Mouse (Mus musculus) embryonic stem cell, embryonic (primary cell): Measurements from ENCODE around the gene Snd1.

Experiments
- CTCF ChIA-PET, 4 experiments: fragments of 300-600 bp in 2 of 4; fragments of 350-600 bp in 2 of 4; sonication (Branson Sonifier 250); formaldehyde crosslinking; loops; one replicate each; lab custom pipeline; 2022; ENCODE audit warnings: inconsistent platforms in 2 of 4; lab: Charles Lee
- POLR2A ChIA-PET, 4 experiments: fragments of 300-600 bp in 2 of 4; fragments of 350-600 bp in 2 of 4; sonication (Branson Sonifier 250); formaldehyde crosslinking; loops; one replicate each; lab custom pipeline; 2022; ENCODE audit warnings: antibody characterized with exemption in 4 of 4, inconsistent platforms in 1 of 4; lab: Charles Lee

Snd1 gene

DNA sequence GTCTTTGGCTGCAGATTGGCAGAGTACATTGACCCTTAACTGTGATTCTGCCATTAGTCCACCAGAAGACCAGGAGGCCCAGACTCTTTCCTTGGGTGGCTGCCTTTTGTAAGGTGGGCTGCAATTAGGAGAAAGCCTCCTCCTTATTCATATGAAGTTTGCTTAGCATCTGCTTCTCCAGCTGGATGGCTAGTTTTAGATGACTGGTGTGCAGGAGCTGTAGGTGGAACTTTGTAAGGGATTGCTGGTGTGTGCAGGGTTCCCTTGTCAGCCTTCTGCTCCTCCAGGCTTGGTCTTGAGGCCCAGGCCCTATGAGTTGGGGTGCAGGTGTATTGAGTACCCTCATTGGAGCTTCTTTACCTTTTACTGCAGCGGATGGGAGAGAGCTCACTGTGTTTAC, 79.5 kb downstream of the Snd1 start:
- CTCF ChIA-PET, result interaction anchor here in 1 of 4 experiments (0.5 kb wide), 1 partner anchor 11 kb away, joined by 4 read pairs; no protein-coding TSS in a partner anchor
- POLR2A ChIA-PET, result interaction anchor here in 2 of 4 experiments (0.7 to 11.4 kb wide), 20 partner anchors 7 to 277 kb away, joined by 3 to 104 read pairs (median 4); partner anchors contain the start of gene Lrrc4 (in 1 of the 2)

DNA sequence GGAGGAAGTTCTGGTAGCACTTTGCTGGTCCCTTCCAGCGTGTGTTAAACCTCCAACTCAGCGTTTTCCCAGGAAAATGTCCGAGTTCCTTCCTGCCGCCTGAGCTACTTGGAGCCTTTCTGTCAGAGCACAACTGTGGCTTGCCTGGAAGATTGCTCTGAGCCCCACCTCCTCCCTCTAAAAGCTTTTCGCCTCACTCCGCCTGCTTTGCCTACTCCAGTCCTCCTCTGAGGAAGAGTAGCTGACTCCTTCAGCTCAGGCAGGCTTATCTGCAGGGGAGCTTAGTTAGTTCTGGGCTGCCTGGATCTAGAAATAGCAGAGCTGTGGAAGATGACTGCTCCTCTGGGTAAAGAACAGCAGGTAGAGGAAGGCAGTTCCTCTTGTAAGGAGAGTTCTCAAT, 80.1 kb downstream of the Snd1 start:
- POLR2A ChIA-PET, result interaction anchor here in 2 of 4 experiments (0.7 to 11.4 kb wide), 20 partner anchors 8 to 276 kb away, joined by 3 to 104 read pairs (median 4); partner anchors contain the start of gene Lrrc4 (in 1 of the 2)
- CTCF ChIA-PET, result interaction anchor here in 3 of 4 experiments (0.5 to 0.9 kb wide), 3 partner anchors 10 to 463 kb away, joined by 3 to 4 read pairs (median 3); no protein-coding TSS in a partner anchor

DNA sequence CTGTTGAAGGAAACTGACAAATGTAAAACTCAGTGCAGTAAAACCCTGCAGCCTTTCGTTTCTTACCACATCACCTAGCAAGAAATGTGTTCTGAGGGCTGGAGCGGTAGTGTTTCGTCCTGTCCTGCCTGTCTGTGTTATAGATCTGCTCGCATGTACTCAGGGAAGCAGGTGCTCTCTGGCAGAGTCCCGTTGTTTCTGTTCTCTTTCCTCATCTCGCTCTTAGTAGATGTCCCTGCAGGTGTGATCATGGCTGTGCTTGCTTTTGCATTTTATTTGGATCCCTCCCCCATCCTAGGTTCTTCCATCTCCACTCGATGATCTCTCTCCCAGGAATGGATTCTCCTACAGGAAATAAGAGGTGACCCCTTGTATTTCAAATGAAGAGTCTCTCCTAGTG, 80.5 kb downstream of the Snd1 start:
- ChIA-PET CTCF (interaction anchor here in 2 of 4 experiments (0.5 to 0.9 kb wide), 2 partner anchors 95 to 462 kb away, joined by 3 read pairs; no protein-coding TSS in a partner anchor), POLR2A (interaction anchor here in 3 of 4 experiments (1.0 to 11.4 kb wide), 18 partner anchors 8 to 276 kb away, joined by 3 to 104 read pairs (median 4); partner anchors contain the start of gene Lrrc4 (in 1 of the 3))

DNA sequence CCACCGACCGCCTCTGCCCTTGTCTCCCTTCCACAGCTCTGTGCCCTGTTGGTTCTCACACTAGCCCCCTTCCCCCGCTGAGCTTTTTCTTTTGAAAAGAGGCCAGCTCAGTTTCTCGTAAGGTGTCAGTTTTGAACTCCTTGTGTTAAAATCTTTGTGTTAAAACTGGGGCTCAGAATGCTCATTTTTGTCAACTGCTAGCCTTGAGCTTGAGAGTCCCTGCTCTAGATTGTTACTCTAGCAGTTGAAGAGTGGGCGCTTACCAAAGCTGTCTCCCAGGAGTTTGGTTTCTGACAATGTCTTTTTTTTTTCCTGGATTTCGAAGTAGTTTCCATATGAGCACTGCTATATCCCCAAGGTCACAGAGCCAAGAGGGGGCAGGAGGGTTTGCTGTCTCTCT, 82.8 kb downstream of the Snd1 start:
- POLR2A ChIA-PET, result interaction anchor here (0.6 to 11.4 kb wide), 34 partner anchors 8 to 562 kb away, joined by 3 to 104 read pairs (median 4); partner anchors contain the start of gene Lrrc4 (in 1 of the 4)
- CTCF ChIA-PET, result interaction anchor here in 1 of 4 experiments (0.5 to 0.6 kb wide), 2 partner anchors 58 to 1075 kb away, joined by 3 read pairs; no protein-coding TSS in a partner anchor

DNA sequence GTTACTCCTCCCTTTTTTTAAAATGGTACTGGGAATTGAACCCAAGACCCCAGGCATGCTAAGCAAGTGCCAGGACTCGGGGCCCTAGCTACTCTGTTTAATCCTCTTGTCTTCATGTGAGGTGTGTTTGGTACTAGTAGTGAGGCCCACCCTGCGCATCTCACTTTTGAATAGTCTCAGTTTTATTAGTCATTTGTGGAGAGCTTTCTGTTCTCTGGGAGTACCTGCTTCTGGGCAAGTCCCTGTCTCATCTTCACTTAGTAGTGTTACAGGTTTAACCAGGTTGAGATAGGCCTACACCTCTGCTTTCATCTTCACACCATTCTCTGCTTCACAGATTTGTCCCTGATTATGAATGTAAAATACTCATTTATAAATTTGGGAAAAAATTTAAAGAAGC, 84.5 kb downstream of the Snd1 start:
- POLR2A ChIA-PET, result interaction anchor here in 2 of 4 experiments (1.1 to 11.4 kb wide), 5 partner anchors 10 to 38 kb away, joined by 3 to 104 read pairs (median 4); no protein-coding TSS in a partner anchor

DNA sequence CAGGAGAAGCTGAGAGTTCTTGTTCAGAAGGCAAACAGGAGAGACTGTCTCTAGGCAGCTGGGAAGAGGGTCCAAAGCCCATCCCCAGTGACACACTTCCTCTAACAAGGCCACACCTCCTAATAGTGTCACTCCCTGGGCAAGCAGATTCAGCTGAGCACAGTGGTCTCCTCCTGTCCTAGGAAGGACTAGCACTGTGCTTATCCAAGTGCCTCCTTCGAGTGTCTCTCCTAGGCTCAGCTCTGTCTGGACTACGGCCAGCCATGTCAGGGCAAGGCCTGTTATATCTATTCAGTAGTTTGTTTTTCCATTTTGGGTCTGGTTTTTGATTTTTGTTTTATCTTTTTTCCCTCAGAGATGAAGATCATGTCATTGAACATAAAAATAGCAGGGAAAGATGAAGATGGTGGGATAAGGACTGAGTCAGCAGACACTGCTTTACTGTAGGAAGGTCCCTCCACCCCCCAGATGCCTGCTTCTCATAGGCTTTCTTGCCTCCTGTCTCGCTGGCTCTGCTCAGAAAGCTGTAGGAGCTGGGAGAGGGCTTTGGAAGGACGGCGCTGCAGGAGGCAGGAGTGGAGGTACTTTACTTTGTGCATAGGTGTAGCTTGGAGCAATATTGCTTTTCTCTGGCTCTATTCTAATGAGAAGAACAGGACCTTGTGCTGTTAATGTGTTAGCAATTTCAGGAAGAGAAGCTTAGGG, 86.5 kb downstream of the Snd1 start:
- POLR2A ChIA-PET, result interaction anchor here in 2 of 4 experiments (1.2 to 11.4 kb wide), 9 partner anchors 11 to 70 kb away, joined by 3 to 104 read pairs (median 4); no protein-coding TSS in a partner anchor
- CTCF ChIA-PET, result interaction anchor here in 1 of 4 experiments (1.7 kb wide), 1 partner anchor 394 kb away, joined by 4 read pairs; no protein-coding TSS in a partner anchor

More for the DNA sequence above, 84.5 kb downstream of the Snd1 start:
- CTCF ChIA-PET, result interaction anchor here in 1 of 4 experiments (1.7 kb wide), 1 partner anchor 396 kb away, joined by 4 read pairs; no protein-coding TSS in a partner anchor

DNA sequence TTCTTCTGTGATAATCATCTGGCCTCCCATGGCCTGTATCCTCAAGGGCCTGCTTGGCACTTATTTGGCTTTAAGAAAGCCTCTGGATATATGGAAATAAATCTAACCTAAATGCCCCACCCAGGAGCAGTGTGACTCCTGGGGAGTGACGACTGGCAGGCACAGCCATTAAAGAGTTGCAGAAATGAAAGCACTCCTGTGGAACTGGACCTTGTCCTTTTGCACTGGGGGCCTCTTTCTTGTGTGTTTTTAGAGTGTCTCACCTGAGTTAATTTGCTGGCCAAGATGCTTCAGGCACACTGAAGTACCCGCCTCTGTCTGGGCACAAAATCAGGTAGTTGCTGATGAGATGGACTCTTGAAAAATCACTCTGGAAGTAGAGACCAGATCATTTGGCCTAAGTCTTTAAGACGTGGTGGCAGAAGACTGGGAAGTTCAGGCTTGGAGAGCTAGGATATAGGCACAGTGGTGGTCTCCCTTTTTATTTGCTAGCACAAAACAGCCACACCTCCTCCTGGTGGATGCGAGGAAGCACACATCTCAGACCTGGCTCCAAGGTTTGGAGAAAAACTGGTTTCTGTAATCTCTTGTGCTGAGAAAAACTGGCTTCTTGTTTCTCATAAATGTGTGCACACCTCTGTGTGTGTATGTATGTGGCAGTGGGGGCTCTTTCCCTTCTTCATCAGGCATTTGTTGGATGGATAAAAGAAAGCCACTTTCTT, 87.5 kb downstream of the Snd1 start:
- ChIA-PET CTCF (no interaction called here), POLR2A (interaction anchor here in 2 of 4 experiments (0.6 to 11.4 kb wide), 7 partner anchors 10 to 45 kb away, joined by 3 to 104 read pairs (median 5); no protein-coding TSS in a partner anchor)

DNA sequence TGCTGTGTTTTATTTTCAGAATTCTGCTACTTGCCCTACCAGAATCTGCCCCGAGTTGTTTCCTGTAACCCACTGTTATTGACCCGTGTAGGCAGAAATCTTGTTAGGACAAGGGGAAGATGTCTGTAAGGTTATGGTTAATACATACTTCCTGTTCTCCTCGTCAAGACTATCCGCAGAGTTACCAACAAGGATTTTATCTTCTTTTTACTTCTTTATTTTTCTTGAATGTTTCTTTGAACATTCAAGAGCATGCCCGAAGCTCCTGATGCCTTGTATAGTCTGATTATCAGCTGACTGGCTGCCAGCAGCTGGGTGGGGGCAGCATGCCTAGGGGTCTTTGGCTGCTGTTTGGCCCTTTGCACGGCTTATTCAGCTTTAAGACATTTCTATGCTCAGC, 93.0 kb downstream of the Snd1 start:
- POLR2A ChIA-PET, result interaction anchor here in 3 of 4 experiments (0.7 to 1.1 kb wide), 6 partner anchors 8 to 88 kb away, joined by 3 to 5 read pairs (median 3); no protein-coding TSS in a partner anchor
- CTCF ChIA-PET, result no interaction called here

DNA sequence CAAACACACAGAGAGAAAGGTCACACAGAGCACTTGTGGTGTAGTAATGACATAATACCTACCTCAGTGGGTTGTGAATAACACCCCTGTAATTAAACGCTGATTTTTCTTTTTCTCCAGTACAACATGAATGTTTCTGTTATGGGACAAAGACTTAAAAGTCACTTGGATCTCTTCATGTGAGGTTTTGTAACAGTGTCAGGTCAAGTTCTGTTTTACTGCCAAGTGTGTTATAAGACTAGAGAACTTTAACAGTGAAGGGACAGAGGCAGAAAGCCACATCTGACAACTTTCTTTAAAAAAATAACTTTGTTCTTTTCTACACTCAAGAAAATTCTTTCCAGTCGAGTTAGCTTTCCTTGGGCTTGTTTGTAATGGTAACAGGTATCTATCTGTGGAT, 97.0 kb downstream of the Snd1 start:
- CTCF ChIA-PET, result no interaction called here
- POLR2A ChIA-PET, result interaction anchor here in 1 of 4 experiments (0.9 to 2.9 kb wide), 9 partner anchors 9 to 99 kb away, joined by 3 to 9 read pairs (median 6); no protein-coding TSS in a partner anchor

DNA sequence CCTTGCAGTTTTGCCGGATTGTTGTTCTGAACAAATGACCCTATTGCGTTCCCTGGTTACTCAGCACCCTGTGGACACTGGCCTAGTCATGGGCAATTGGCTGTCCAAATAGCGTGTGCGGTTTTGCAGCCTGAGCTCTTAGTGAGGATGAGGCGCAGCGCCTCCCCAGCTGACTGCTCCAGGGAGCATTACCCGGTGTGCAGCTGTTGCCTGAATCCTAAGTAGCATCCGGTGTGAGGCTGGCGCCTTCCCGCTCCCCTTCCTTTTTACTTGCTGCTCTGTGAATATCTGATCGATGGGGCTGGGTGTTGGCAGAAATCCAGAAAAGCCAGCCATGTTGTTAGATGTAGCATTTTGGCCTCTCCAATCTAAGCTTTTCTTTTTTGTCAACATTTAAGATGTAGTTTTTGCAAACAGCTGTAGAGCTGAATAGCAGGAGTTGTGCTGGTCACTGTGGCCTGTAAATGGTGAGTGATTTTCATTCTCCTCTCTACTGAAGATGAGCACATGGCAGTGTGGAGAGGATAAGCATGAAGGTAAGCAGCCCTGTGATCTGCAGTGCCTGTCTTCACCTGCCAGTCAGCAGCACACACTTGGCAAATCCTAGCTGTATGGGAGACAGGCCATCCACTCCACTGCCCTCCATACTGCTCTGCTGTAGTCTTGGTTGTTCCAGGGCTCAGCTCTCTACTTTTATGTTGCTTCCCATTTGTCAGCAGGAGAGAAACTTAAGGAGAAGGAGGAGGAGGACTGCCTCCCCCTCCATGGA, 98.2 kb downstream of the Snd1 start:
- ChIA-PET CTCF (interaction anchor here in 1 of 4 experiments (0.5 kb wide), 1 partner anchor 732 kb away, joined by 3 read pairs; no protein-coding TSS in a partner anchor), POLR2A (interaction anchor here in 3 of 4 experiments (0.7 to 2.9 kb wide), 14 partner anchors 8 to 59 kb away, joined by 3 to 10 read pairs (median 5); no protein-coding TSS in a partner anchor)

DNA sequence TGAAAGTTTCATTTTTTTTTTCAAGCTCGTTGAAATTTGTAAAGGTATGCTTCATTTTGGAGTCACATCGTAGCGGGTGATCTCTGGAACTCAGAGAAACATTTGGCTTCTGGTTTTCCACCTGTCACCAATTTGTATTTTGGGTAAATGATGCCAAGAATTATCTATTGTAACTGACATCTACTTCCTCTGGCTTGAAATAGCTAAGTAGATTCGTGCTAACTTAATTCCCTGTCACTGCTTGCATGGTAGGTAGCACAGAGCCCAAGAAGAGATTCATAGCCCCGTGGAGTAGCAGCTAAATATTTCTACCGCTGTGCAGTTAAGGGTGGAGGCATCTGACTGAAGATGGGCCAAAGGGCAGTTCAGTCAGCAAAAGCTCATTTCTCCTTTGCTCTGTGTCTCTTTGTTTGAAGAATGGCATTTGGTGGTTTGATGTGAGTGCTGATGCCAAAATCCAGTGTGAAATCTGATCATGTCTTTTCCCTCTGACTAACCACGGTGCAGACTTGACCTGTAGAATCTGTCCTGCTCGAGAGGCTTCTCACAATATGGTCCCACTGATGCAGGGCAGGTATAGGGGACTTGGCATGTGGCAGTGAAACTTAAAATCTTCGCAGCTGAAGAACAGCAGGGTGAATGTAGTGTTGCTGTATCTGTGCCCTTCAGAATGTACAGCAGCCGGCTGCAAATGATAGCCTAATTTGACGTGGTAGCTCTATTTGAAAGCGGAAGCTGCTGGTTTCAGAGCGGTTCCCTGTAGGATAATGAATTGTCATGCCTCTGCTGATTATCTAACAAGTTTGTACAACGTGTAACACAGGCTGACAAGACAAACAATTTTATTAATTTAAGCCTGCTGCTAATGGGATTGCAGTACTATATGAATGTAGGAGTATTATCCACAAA, 101.7 kb downstream of the Snd1 start:
- POLR2A ChIA-PET, result interaction anchor here in 3 of 4 experiments (0.6 to 2.5 kb wide), 11 partner anchors 9 to 97 kb away, joined by 3 to 12 read pairs (median 4); no protein-coding TSS in a partner anchor
- CTCF ChIA-PET, result interaction anchor here in 1 of 4 experiments (0.6 to 0.8 kb wide), 2 partner anchors 155 to 448 kb away, joined by 3 to 6 read pairs; no protein-coding TSS in a partner anchor

DNA sequence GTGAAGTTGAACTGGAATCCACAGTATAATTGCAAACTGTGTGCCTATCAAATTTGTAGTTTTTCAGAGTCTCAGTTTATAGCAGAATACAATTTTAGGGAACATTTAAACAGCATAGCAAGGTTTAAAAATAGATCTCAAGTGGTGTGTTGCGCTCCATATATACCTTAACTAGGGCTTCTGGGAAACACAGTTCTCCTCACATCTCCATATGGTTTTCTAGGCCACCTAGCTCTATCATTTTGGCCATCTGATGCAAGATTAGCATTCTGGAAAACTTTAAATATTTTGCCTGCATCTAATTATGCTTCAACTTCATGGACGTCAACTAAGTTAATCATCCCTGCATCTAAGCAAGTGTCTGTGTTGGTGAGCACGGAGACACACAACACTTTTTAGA, 107.9 kb downstream of the Snd1 start:
- POLR2A ChIA-PET, result interaction anchor here in 2 of 4 experiments (1.5 to 8.5 kb wide), 4 partner anchors 10 to 18 kb away, joined by 4 to 78 read pairs (median 7); no protein-coding TSS in a partner anchor
- CTCF ChIA-PET, result interaction anchor here in 1 of 4 experiments (0.6 kb wide), 1 partner anchor 1929 kb away, joined by 3 read pairs; no protein-coding TSS in a partner anchor

DNA sequence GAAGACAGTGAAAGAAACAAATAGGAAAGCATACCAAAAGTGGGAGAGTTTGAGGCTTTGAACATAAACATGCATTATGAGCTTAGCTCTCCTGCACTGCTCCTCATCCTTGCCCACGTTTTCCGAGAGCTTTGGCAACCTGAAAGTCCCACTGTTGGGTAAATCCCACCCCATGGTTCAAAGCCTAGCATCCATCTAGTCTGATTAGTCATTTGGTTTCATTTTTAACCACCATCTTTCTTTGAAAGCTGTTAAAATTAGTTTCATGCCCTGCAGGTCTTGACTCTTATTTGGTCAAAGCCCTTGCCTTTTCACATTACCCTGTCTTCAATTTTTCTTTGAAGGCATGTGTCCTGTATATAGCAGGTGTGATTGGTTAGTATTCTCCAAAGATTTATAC, 108.5 kb downstream of the Snd1 start:
- ChIA-PET POLR2A (interaction anchor here in 1 of 4 experiments (1.8 to 8.5 kb wide), 3 partner anchors 9 to 18 kb away, joined by 4 to 78 read pairs (median 10); no protein-coding TSS in a partner anchor), CTCF (no interaction called here)

DNA sequence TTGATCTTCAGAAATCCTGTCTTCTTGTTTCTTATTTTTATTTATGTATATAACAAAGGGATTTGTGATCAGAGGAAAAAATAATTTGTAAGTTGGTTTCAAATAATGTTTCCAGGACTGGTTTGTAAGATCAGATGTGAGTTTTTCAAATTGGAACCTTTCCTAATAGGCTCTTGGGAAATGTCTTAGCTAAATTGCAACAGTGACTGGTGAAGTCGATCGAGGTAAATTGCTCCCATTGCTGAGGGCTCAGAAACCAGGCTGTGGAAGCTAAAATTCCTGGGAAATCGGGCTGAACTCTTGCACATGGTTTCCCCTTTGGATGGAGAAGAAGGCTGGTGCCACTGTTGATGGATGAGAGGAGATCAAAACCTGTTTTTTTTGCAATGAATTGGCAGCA, 111.9 kb downstream of the Snd1 start:
- ChIA-PET CTCF (no interaction called here), POLR2A (interaction anchor here in 1 of 4 experiments (0.9 to 8.5 kb wide), 4 partner anchors 10 to 107 kb away, joined by 3 to 78 read pairs (median 4); no protein-coding TSS in a partner anchor)

DNA sequence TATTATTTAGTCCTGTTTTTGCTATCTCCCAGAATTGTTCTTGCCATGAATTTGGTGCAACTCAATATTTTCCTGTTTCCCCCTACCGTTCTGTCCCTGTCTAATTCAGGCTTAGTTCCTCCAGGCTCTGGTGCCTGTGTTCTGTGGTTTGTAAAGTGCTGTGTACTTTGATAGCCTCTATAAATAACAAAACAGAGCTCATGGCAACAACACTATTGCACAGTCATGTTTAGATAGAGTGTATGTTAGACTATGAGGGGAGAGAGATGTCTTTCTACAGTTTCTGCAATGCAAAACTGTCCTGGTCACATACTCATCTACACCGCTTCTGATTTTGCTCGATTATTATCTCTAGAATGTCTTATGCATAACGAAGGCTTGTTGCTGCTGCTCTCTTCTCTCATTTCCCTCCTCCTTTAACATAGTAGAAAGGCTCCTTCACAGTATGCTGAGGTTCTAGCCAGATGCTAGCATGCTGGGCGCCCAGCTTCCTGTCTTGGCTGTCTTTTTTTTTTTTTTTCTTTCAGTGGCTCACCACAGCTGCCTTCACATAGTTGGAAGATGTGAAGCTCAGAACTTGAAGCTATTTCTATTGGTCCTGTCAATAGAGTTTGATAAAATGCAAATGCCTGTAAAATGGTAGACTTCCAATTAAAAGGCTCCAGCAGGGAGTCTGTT, 113.7 kb downstream of the Snd1 start:
- ChIA-PET CTCF (interaction anchor here in 2 of 4 experiments (0.5 to 0.6 kb wide), 2 partner anchors 229 to 359 kb away, joined by 3 read pairs; no protein-coding TSS in a partner anchor), POLR2A (interaction anchor here in 2 of 4 experiments (1.0 to 8.5 kb wide), 5 partner anchors 8 to 38 kb away, joined by 3 to 78 read pairs (median 4); no protein-coding TSS in a partner anchor)
